Mouse (Mus musculus) cerebellum, adult 2 months (tissue): Measurements from ENCODE around the gene Sult6b2.

ENCODE experiments used
- CTCF ChIP-seq: fragments of 200-500 bp; IDR thresholded peaks from 2 replicates; pipeline ENCODE4 v1.5.1; 2011; ENCODE audit warnings: low read depth, mild to moderate bottlenecking, control low read depth, low read length, moderate library complexity, borderline replicate concordance; ENCODE audit not compliant: insufficient read depth
- POLR2A ChIP-seq: fragments of 200-500 bp; IDR thresholded peaks from 2 replicates; pipeline ENCODE4 v1.6.1; 2011; ENCODE audit warnings: low read length, control low read depth, borderline replicate concordance; ENCODE audit not compliant: insufficient read depth

- TF ChIP-seq CTCF = no peak
- no peak for TF ChIP-seq POLR2A
These were observed 18.9 kb upstream of the Sult6b2 start for GRCm38 (mm10) chr6:142823008-142823787.
